Comparison of ENCODE assay signal across 28 mouse cellular contexts in genomic region chr6:143027896-143028295, GRCm38 (mm10).
DNase-seq lines count a peak whose midpoint lies in the region; ATAC-seq and TF ChIP-seq lines count a peak whose summit lies in the region.
"Had no signal": no experiment of that assay in that cellular context is flagged by ENCODE, and none has a peak within 500 bp of the region (broad histone marks: within the 10 kb centered on the region; RNA-seq: fewer than 3 reads in every experiment).

No protein-coding gene starts in this region.

- TF ChIP-seq CTCF in kidney, postnatal 0 days (IDR thresholded peaks at IDR 0.05; ENCODE audit: low read depth) = no peak
- TF ChIP-seq CTCF in intestine, postnatal 0 days (IDR thresholded peaks at IDR 0.05; ENCODE audit: low read depth) = 0 out of 2 replicates have a peak, but pooled peaks have one; percentile 2

- intact Hi-C loops in heart, postnatal 25 days (cut with DNase I) = no loop called here

- H3K27ac ChIP-seq in heart, embryonic 10.5 days = no peak overlapping the region
- H3K27ac ChIP-seq in kidney, postnatal 0 days = 0 out of 2 replicates have a peak overlapping the region, but pooled peaks have one; percentile 20
- H3K27ac ChIP-seq in intestine, postnatal 0 days (ENCODE audit: low read depth, low read length) = no peak overlapping the region
- H3K27ac ChIP-seq: embryonic facial prominence, embryonic 10.5 days; embryonic facial prominence, embryonic 13.5 days; gastrocnemius, adult 2 months; heart, adult 2 months; heart, embryonic 15.5 days; hindbrain, embryonic 12.5 days; hindbrain, embryonic 15.5 days had no signal

- no peak for ATAC-seq in kidney, postnatal 0 days (replicated peaks; ENCODE audit: low FRiP score, low read depth)
- ATAC-seq in intestine, postnatal 0 days = no peak
- ATAC-seq in cerebellum, adult (ENCODE audit: insufficient number of reproducible peaks, low FRiP score, low TSS enrichment) = no peak
- ATAC-seq: CD4-positive, CD25-positive, alpha-beta regulatory T cell, adult 4 months; forebrain, embryonic 14.5 days; forebrain, postnatal 0 days had no signal

- no peak overlapping the region for H3K4me2 ChIP-seq in kidney, postnatal 0 days (ENCODE audit: low read length)
- no peak overlapping the region for H3K4me2 ChIP-seq in intestine, postnatal 0 days (replicated peaks; ENCODE audit: low read depth)
- H3K4me2 ChIP-seq: embryonic facial prominence, embryonic 13.5 days; heart, embryonic 12.5 days; heart, embryonic 15.5 days; hindbrain, embryonic 12.5 days; hindbrain, embryonic 15.5 days had no signal

- no peaks in the 10 kb centered on the region for H3K27me3 ChIP-seq in heart, embryonic 10.5 days (ENCODE audit: insufficient read depth, poor library complexity, severe bottlenecking)
- H3K27me3 ChIP-seq in kidney, postnatal 0 days (ENCODE audit: insufficient read depth, low read length) = no peaks in the 10 kb centered on the region
- H3K27me3 ChIP-seq in intestine, postnatal 0 days (replicated peaks; ENCODE audit: control insufficient read depth, insufficient read depth, low read length) = no peaks in the 10 kb centered on the region
- H3K27me3 ChIP-seq: embryonic facial prominence, embryonic 13.5 days; heart, embryonic 12.5 days; heart, embryonic 15.5 days; hindbrain, embryonic 12.5 days; hindbrain, embryonic 15.5 days had no signal

- DNase-seq in heart, embryonic 10.5 days (ENCODE audit: low spot score) = peak; percentile 42
- DNase-seq in heart, postnatal 25 days (ENCODE audit: low spot score) = no peak
- no peak for DNase-seq in kidney, postnatal 0 days (ENCODE audit: low spot score)
- DNase-seq in kidney, postnatal 10 days = no peak
- DNase-seq: adrenal gland, adult 2 months; adrenal gland, postnatal 14 days; cerebellum, adult 11-12 months; cerebellum, adult 8-10 months; cerebellum, postnatal 10 days; cerebellum, postnatal 36 days; embryo, embryonic 11 days; forebrain, postnatal 0 days; gastrocnemius, adult 2 months; gastrocnemius, postnatal 14 days; heart, adult 2 months; heart, postnatal 10 days; kidney, adult 11 months had no signal

- peaks cover 48% of the 10 kb centered on the region for H3K36me3 ChIP-seq in heart, embryonic 10.5 days
- peaks cover 32% of the 10 kb centered on the region for H3K36me3 ChIP-seq in kidney, postnatal 0 days (ENCODE audit: insufficient read depth, low read length)
- peaks cover 33% of the 10 kb centered on the region for H3K36me3 ChIP-seq in intestine, postnatal 0 days (ENCODE audit: control insufficient read depth, insufficient read depth)

- H3K9me3 ChIP-seq in heart, embryonic 10.5 days = no peaks in the 10 kb centered on the region
- H3K9me3 ChIP-seq in kidney, postnatal 0 days (replicated peaks; ENCODE audit: low read length) = no peaks in the 10 kb centered on the region
- no peaks in the 10 kb centered on the region for H3K9me3 ChIP-seq in intestine, postnatal 0 days (ENCODE audit: control insufficient read depth)
- H3K9me3 ChIP-seq: embryonic facial prominence, embryonic 10.5 days; embryonic facial prominence, embryonic 13.5 days; heart, embryonic 12.5 days; heart, embryonic 15.5 days; hindbrain, embryonic 12.5 days; hindbrain, embryonic 15.5 days had no signal

- no peak overlapping the region for H3K4me3 ChIP-seq in heart, embryonic 10.5 days
- no peak overlapping the region for H3K4me3 ChIP-seq in kidney, postnatal 0 days (replicated peaks; ENCODE audit: low read depth, low read length)
- no peak overlapping the region for H3K4me3 ChIP-seq in intestine, postnatal 0 days (ENCODE audit: low read depth, low read length)
- H3K4me3 ChIP-seq: embryonic facial prominence, embryonic 10.5 days; embryonic facial prominence, embryonic 13.5 days; erythroblast, embryonic 14.5 days; gastrocnemius, adult 2 months; heart, adult 2 months; heart, embryonic 12.5 days; heart, embryonic 15.5 days; hindbrain, embryonic 12.5 days; hindbrain, embryonic 15.5 days had no signal

- H3K9ac ChIP-seq in kidney, postnatal 0 days (ENCODE audit: low read depth, low read length) = no peak overlapping the region
- H3K9ac ChIP-seq in intestine, postnatal 0 days (ENCODE audit: low read depth, low read length) = no peak overlapping the region
- H3K9ac ChIP-seq: embryonic facial prominence, embryonic 13.5 days; forebrain, postnatal 0 days; heart, embryonic 12.5 days; heart, embryonic 15.5 days; hindbrain, embryonic 12.5 days; hindbrain, embryonic 15.5 days had no signal

- 90% methylated on average over 4 of the region's 4 CpGs for WGBS in heart, embryonic 10.5 days
- WGBS in kidney, postnatal 0 days = 86% methylated on average over 4 of the region's 4 CpGs
- 89% methylated on average over 4 of the region's 4 CpGs for WGBS in intestine, postnatal 0 days

- H3K4me1 ChIP-seq in heart, embryonic 10.5 days = no peaks in the 10 kb centered on the region
- H3K4me1 ChIP-seq in kidney, postnatal 0 days (replicated peaks; ENCODE audit: insufficient read depth, low read length) = no peaks in the 10 kb centered on the region
- H3K4me1 ChIP-seq in intestine, postnatal 0 days (replicated peaks; ENCODE audit: control insufficient read depth, insufficient read depth, low read length) = no peaks in the 10 kb centered on the region
- H3K4me1 ChIP-seq: embryonic facial prominence, embryonic 10.5 days; embryonic facial prominence, embryonic 13.5 days; heart, embryonic 12.5 days; heart, embryonic 15.5 days; hindbrain, embryonic 12.5 days; hindbrain, embryonic 15.5 days had no signal
